Mouse (Mus musculus) neural tube, embryonic 13.5 days (tissue): ENCODE results near the gene Acp6. TPM values are rescaled to one million over a fixed set of nuclear protein-coding genes. Genes with fewer than 3 reads are reported as not detected.
A peak's percentile ranks its signal among the peaks of the same experiment; 100 is the strongest.

Experiments used
- ATAC-seq: fragments of 200-750 bp; cut with Nextera tagmentation; 2 replicates; pipeline ENCODE4 v1.8.0; 2017; ENCODE audit warnings: low read depth, mild to moderate bottlenecking, moderate TSS enrichment, moderate library complexity
- H3K27ac ChIP-seq: fragments of 300-500 bp; sonication (generic); replicated peaks from 2 replicates; pipeline ENCODE4 v1.5.1; 2015; ENCODE audit warnings: moderate library complexity, mild to moderate bottlenecking, inconsistent platforms
- H3K27me3 ChIP-seq: fragments of 300-500 bp; sonication (generic); 2 replicates; pipeline ENCODE4 v1.6.1; 2015; ENCODE audit warnings: mild to moderate bottlenecking, inconsistent platforms
- H3K36me3 ChIP-seq: fragments of 300-500 bp; sonication (generic); 2 replicates; pipeline ENCODE4 v1.6.1; 2015; ENCODE audit warnings: mild to moderate bottlenecking, inconsistent platforms
- H3K4me1 ChIP-seq: fragments of 300-500 bp; sonication (generic); replicated peaks from 2 replicates; pipeline ENCODE4 v1.6.1; 2015; ENCODE audit warnings: inconsistent platforms
- H3K4me2 ChIP-seq: fragments of 300-500 bp; sonication (generic); 2 replicates; pipeline ENCODE4 v1.6.1; 2015; ENCODE audit warnings: inconsistent platforms, mild to moderate bottlenecking, moderate library complexity
- H3K4me3 ChIP-seq: fragments of 300-500 bp; sonication (generic); 2 replicates; pipeline ENCODE4 v1.5.1; 2015; ENCODE audit warnings: mild to moderate bottlenecking, inconsistent platforms
- H3K9ac ChIP-seq: fragments of 300-500 bp; sonication (generic); 2 replicates; pipeline ENCODE4 v1.6.1; 2015; ENCODE audit warnings: moderate library complexity, mild to moderate bottlenecking, inconsistent platforms
- H3K9me3 ChIP-seq: fragments of 300-500 bp; sonication (generic); 2 replicates; pipeline ENCODE4 v1.6.1; 2016; ENCODE audit warnings: inconsistent platforms
- WGBS: fragments of 180-500 bp; shearing (Covaris S2); methylation state at CpG from one replicate; pipeline ENCODE4 v1.1.7; 2015; 5-methylcytosine and 5-hydroxymethylcytosine counted together
- polyA plus RNA-seq: library from polyadenylated mRNA; unstranded; fragments of >200 nt; fragmentation: Nextera tagmentation; extraction: Ambion mirVana; gene quantifications from 2 replicates; pipeline ENCODE4 v1.2.1, GENCODE M21; 2015

Acp6 gene
- polyA plus RNA-seq, 1 experiment from 2014 or later = 16.3 TPM

- no peaks in the 10 kb centered on the region for H3K27me3 ChIP-seq
- 54% methylated on average over 5 of the region's 5 CpGs for WGBS
- H3K4me1 ChIP-seq = peaks cover 11% of the 10 kb centered on the region
- no peak overlapping the region for H3K4me3 ChIP-seq
- H3K9ac ChIP-seq = no peak overlapping the region
- H3K36me3 ChIP-seq = peaks cover 35% of the 10 kb centered on the region
- no peak overlapping the region for H3K27ac ChIP-seq
- H3K4me2 ChIP-seq = no peak overlapping the region
- no peaks in the 10 kb centered on the region for H3K9me3 ChIP-seq
- ATAC-seq = 0 out of 2 replicates have a peak, but pooled peaks have one; percentile 16
Observed at GRCm38 (mm10) chr3:97201943-97202342, 43.4 kb downstream of the Acp6 start.

GRCm38 (mm10) chr3:97203880-97204279 is 45.3 kb downstream of the Acp6 start:
- Histone ChIP-seq H3K27me3 (no peaks in the 10 kb centered on the region), H3K4me2 (no peak overlapping the region), H3K27ac (no peak overlapping the region), H3K4me1 (peaks cover 11% of the 10 kb centered on the region), H3K36me3 (peaks cover 55% of the 10 kb centered on the region), H3K9ac (no peak overlapping the region), H3K9me3 (no peaks in the 10 kb centered on the region), H3K4me3 (no peak overlapping the region)
- ATAC-seq = no peak
- 79% methylated on average over 14 of the region's 14 CpGs for WGBS

- no peak overlapping the region for H3K27ac ChIP-seq
- H3K4me1 ChIP-seq = peaks cover 8% of the 10 kb centered on the region; the same call in 1 of the 2 replicates
- no peaks in the 10 kb centered on the region for H3K9me3 ChIP-seq
- H3K4me2 ChIP-seq = no peak overlapping the region
- no peak overlapping the region for H3K9ac ChIP-seq
- no peak for ATAC-seq
- peaks cover 81% of the 10 kb centered on the region for H3K36me3 ChIP-seq
- no peak overlapping the region for H3K4me3 ChIP-seq
- WGBS = 72% methylated on average over 3 of the region's 3 CpGs
- no peaks in the 10 kb centered on the region for H3K27me3 ChIP-seq
Observed at GRCm38 (mm10) chr3:97206521-97206920, 47.9 kb downstream of the Acp6 start.

- Histone ChIP-seq H3K9me3 (no peaks in the 10 kb centered on the region), H3K4me3 (no peak overlapping the region), H3K4me1 (peaks cover 8% of the 10 kb centered on the region; the same call in 1 of the 2 replicates), H3K36me3 (peaks cover 98% of the 10 kb centered on the region), H3K4me2 (no peak overlapping the region), H3K9ac (no peak overlapping the region), H3K27me3 (no peaks in the 10 kb centered on the region), H3K27ac (0 out of 2 replicates have a peak overlapping the region, but pooled peaks have one; percentile 33)
- ATAC-seq = no peak
- WGBS = 70% methylated on average over 9 of the region's 9 CpGs
Observed at GRCm38 (mm10) chr3:97209351-97209750, 50.8 kb downstream of the Acp6 start.

GRCm38 (mm10) chr3:97211177-97211576 is 52.6 kb downstream of the Acp6 start:
- 88% methylated on average over 5 of the region's 5 CpGs for WGBS
- no peaks in the 10 kb centered on the region for H3K27me3 ChIP-seq
- H3K9ac ChIP-seq = no peak overlapping the region
- no peaks in the 10 kb centered on the region for H3K9me3 ChIP-seq
- H3K4me2 ChIP-seq = no peak overlapping the region
- no peak overlapping the region for H3K27ac ChIP-seq
- H3K4me3 ChIP-seq = no peak overlapping the region
- peaks cover 21% of the 10 kb centered on the region for H3K4me1 ChIP-seq
- peaks cover 98% of the 10 kb centered on the region for H3K36me3 ChIP-seq
- ATAC-seq = no peak

GRCm38 (mm10) chr3:97213871-97214270 is 55.3 kb downstream of the Acp6 start:
- 92% methylated on average over 10 of the region's 10 CpGs for WGBS
- Histone ChIP-seq H3K9ac (no peak overlapping the region), H3K9me3 (no peaks in the 10 kb centered on the region), H3K27ac (no peak overlapping the region), H3K4me2 (no peak overlapping the region), H3K4me1 (peaks cover 21% of the 10 kb centered on the region), H3K27me3 (no peaks in the 10 kb centered on the region), H3K36me3 (peaks cover 87% of the 10 kb centered on the region), H3K4me3 (no peak overlapping the region)
- ATAC-seq = no peak

- no peaks in the 10 kb centered on the region for H3K27me3 ChIP-seq
- H3K27ac ChIP-seq = peak overlapping the region; percentile 64; the same call in 1 of the 2 replicates
- no peaks in the 10 kb centered on the region for H3K9me3 ChIP-seq
- 29% methylated on average over 1 of the region's 1 CpGs for WGBS
- no peak overlapping the region for H3K4me2 ChIP-seq
- peaks cover 87% of the 10 kb centered on the region for H3K36me3 ChIP-seq
- H3K4me1 ChIP-seq = peaks cover 18% of the 10 kb centered on the region
- ATAC-seq = no peak
- H3K4me3 ChIP-seq = no peak overlapping the region
- no peak overlapping the region for H3K9ac ChIP-seq
Observed at GRCm38 (mm10) chr3:97214439-97214838, 55.9 kb downstream of the Acp6 start.

GRCm38 (mm10) chr3:97215526-97215925 is 56.9 kb downstream of the Acp6 start:
- Histone ChIP-seq H3K9ac (no peak overlapping the region), H3K9me3 (no peaks in the 10 kb centered on the region), H3K4me3 (no peak overlapping the region), H3K36me3 (peaks cover 87% of the 10 kb centered on the region), H3K4me1 (peaks cover 13% of the 10 kb centered on the region), H3K27me3 (no peaks in the 10 kb centered on the region), H3K4me2 (no peak overlapping the region), H3K27ac (no peak overlapping the region)
- 70% methylated on average over 3 of the region's 3 CpGs for WGBS
- no peak for ATAC-seq

GRCm38 (mm10) chr3:97223261-97223660 is 64.7 kb downstream of the Acp6 start:
- Histone ChIP-seq H3K9me3 (no peaks in the 10 kb centered on the region), H3K4me2 (no peak overlapping the region), H3K27me3 (no peaks in the 10 kb centered on the region), H3K9ac (no peak overlapping the region), H3K36me3 (peaks cover 46% of the 10 kb centered on the region), H3K27ac (no peak overlapping the region), H3K4me1 (peaks cover 43% of the 10 kb centered on the region), H3K4me3 (no peak overlapping the region)
- no peak for ATAC-seq
- WGBS = 70% methylated on average over 9 of the region's 9 CpGs

- WGBS = 85% methylated on average over 5 of the region's 5 CpGs
- Histone ChIP-seq H3K4me1 (peaks cover 49% of the 10 kb centered on the region), H3K4me3 (no peak overlapping the region), H3K27ac (no peak overlapping the region), H3K27me3 (no peaks in the 10 kb centered on the region), H3K9me3 (no peaks in the 10 kb centered on the region), H3K9ac (no peak overlapping the region), H3K4me2 (no peak overlapping the region), H3K36me3 (peaks cover 28% of the 10 kb centered on the region)
- no peak for ATAC-seq
Observed at GRCm38 (mm10) chr3:97225231-97225630, 66.7 kb downstream of the Acp6 start.

GRCm38 (mm10) chr3:97226719-97227118 is 68.1 kb downstream of the Acp6 start:
- H3K4me3 ChIP-seq = peak overlapping the region; percentile 77
- peak overlapping the region; percentile 95 for H3K27ac ChIP-seq
- peak; percentile 12 for ATAC-seq
- peaks cover 49% of the 10 kb centered on the region for H3K4me1 ChIP-seq
- no peaks in the 10 kb centered on the region for H3K27me3 ChIP-seq
- H3K9ac ChIP-seq = peak overlapping the region; percentile 95
- peaks cover 13% of the 10 kb centered on the region for H3K36me3 ChIP-seq
- under 1% methylated on average over 18 of the region's 18 CpGs for WGBS
- H3K4me2 ChIP-seq = peak overlapping the region; percentile 66
- no peaks in the 10 kb centered on the region for H3K9me3 ChIP-seq
